Mouse (Mus musculus) embryonic stem cell, embryonic (primary cell): ENCODE measurements around the gene Hat1.

Source experiments
- CTCF ChIA-PET, 4 experiments: fragments of 300-600 bp in 2 of 4; fragments of 350-600 bp in 2 of 4; sonication (Branson Sonifier 250); formaldehyde crosslinking; loops; one replicate each; lab custom pipeline; 2022; ENCODE audit warnings: inconsistent platforms in 2 of 4; lab: Charles Lee
- POLR2A ChIA-PET, 4 experiments: fragments of 300-600 bp in 2 of 4; fragments of 350-600 bp in 2 of 4; sonication (Branson Sonifier 250); formaldehyde crosslinking; loops; one replicate each; lab custom pipeline; 2022; ENCODE audit warnings: antibody characterized with exemption in 4 of 4, inconsistent platforms in 1 of 4; lab: Charles Lee

The Hat1 gene

GRCm38 (mm10) chr2:71471094-71471493, 82.3 kb downstream of the Hat1 start:
- ChIA-PET CTCF (interaction anchor here in 1 of 4 experiments (1.1 kb wide), 1 partner anchor 85 kb away, joined by 3 read pairs; no protein-coding TSS in a partner anchor), POLR2A (interaction anchor here in 2 of 4 experiments (0.6 to 2.4 kb wide), 7 partner anchors 9 to 357 kb away, joined by 3 to 9 read pairs (median 3); partner anchors contain the start of gene Metap1d (in 1 of the 2))

DNA sequence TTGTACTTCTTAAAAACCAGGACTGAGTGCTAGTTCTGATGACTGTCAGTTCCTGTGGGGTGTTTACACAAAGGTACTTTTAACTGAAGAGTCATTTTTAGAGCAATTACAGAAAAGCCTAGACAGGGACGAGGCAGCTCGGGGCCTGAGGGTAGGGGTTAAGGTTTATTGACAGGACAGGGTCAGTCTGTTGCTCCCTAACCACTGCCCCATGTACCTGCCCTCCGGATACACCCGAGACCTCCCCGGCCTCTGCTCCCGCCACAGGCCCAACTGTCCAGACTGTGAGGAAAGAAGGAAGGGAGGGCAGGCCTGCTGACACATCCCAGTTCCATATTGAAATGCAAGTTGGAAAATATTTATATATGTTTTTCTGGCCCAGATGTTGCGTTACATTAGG, 85.1 kb downstream of the Hat1 start:
- CTCF ChIA-PET: no interaction called here
- POLR2A ChIA-PET: interaction anchor here in 1 of 4 experiments (1.2 kb wide), 1 partner anchor 21 kb away, joined by 3 read pairs; the partner anchor contains the start of gene Metap1d

DNA sequence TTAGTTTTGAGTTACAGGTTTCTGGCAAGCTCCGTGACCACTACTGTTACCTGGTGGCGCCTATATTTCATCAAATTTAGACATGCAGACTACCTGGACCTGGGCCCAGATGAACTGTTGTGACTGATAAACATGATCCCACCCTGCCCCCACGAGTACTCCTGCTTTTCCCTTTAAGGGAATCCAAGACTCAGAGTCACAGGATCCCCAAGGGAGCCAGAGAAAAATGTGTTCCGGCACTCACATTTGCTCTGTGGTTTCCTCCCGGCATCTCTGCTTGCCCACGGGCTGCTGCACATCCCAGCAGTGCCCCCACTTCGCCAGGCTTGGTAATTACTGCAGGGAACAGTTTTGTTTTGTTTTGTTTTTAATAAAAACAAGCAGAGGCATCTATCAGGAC, 85.6 kb downstream of the Hat1 start:
- POLR2A ChIA-PET: no interaction called here
- CTCF ChIA-PET: no interaction called here

- POLR2A ChIA-PET: no interaction called here
- CTCF ChIA-PET: interaction anchor here in 1 of 4 experiments (1.5 kb wide), 1 partner anchor 14 kb away, joined by 5 read pairs; no protein-coding TSS in a partner anchor
Observed at GRCm38 (mm10) chr2:71475311-71475710, 86.6 kb downstream of the Hat1 start.

- ChIA-PET CTCF (interaction anchor here in 1 of 4 experiments (1.5 kb wide), 1 partner anchor 14 kb away, joined by 5 read pairs; no protein-coding TSS in a partner anchor), POLR2A (interaction anchor here in 1 of 4 experiments (1.2 kb wide), 1 partner anchor 9 kb away, joined by 3 read pairs; no protein-coding TSS in a partner anchor)
Observed at GRCm38 (mm10) chr2:71475760-71476159, 87.0 kb downstream of the Hat1 start.

DNA sequence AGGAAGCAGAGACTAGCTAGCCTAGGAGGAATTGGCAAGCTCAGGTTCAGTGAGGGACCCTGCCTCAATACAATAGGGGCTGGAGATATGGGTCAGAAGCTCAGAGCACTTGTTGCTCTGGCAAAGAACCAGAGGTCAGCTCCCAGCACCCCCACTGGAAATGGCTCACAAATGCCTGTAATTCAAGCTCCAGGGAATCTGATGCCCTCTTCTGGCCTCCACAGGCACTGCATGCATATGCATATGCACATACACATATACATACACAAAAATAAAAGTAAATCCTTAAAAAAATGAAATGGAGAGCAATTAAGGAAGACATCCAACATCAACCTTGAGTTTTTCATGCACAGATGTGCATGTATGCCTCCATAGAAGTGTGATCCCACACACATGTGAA, 89.0 kb downstream of the Hat1 start:
- ChIA-PET CTCF (interaction anchor here in 3 of 4 experiments (0.6 to 1.0 kb wide), 6 partner anchors 12 to 96 kb away, joined by 3 to 9 read pairs (median 3); no protein-coding TSS in a partner anchor), POLR2A (interaction anchor here in 1 of 4 experiments (0.8 to 1.6 kb wide), 2 partner anchors 16 to 25 kb away, joined by 3 to 5 read pairs; partner anchors contain the start of gene Metap1d)

DNA sequence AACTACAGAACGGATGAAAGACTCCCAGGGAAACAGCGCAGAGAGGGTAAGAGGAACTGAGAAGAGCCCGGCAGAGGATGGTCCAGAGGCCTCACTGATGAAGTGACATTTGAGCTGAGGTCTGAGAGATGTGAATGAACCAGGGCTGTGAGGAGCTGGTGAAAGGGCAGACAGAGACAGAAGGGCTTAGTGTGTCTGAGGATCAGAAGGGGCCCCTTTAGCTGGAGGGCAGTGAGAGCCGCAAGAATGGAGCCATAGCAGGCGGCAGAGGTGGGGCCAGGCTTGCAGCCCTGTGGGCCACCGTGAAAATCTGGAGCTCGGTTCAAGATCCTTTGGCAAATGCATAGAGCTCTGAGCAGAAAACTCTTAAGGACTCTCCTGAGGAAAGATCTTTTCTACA, 91.2 kb downstream of the Hat1 start:
- ChIA-PET POLR2A (interaction anchor here in 3 of 4 experiments (0.6 to 1.5 kb wide), 6 partner anchors 9 to 123 kb away, joined by 3 to 5 read pairs (median 4); partner anchors contain the start of gene Metap1d (in 1 of the 3)), CTCF (interaction anchor here in 2 of 4 experiments (0.6 to 0.7 kb wide), 3 partner anchors 25 to 840 kb away, joined by 3 to 4 read pairs (median 4); no protein-coding TSS in a partner anchor)

- ChIA-PET POLR2A (no interaction called here), CTCF (no interaction called here)
Observed at GRCm38 (mm10) chr2:71481825-71482224, 93.1 kb downstream of the Hat1 start.

GRCm38 (mm10) chr2:71483046-71483716, 94.4 kb downstream of the Hat1 start:
- POLR2A ChIA-PET: interaction anchor here in 2 of 4 experiments (1.0 to 1.2 kb wide), 3 partner anchors 10 to 49 kb away, joined by 3 read pairs; no protein-coding TSS in a partner anchor
- CTCF ChIA-PET: no interaction called here

- ChIA-PET POLR2A (interaction anchor here in 2 of 4 experiments (0.8 to 1.2 kb wide), 5 partner anchors 10 to 49 kb away, joined by 3 to 4 read pairs (median 3); no protein-coding TSS in a partner anchor), CTCF (no interaction called here)
Observed at GRCm38 (mm10) chr2:71483717-71484066, 94.9 kb downstream of the Hat1 start.
